Mouse (Mus musculus) MEL (cell line): Measurements from ENCODE around the gene Sowaha.

Experiments used
- BHLHE40 ChIP-seq: IDR thresholded peaks from 2 replicates; pipeline ENCODE4 v1.6.1; 2012; ENCODE audit warnings: low read depth, mild to moderate bottlenecking, inconsistent platforms, low read length, improper control_type of control experiment, borderline replicate concordance
- CHD1 ChIP-seq: IDR thresholded peaks from 2 replicates; pipeline ENCODE4 v1.6.1; 2012; ENCODE audit warnings: low read depth, mild to moderate bottlenecking, inconsistent platforms, low read length, improper control_type of control experiment
- CTCF ChIP-seq, 3 experiments: IDR thresholded peaks in 2 of 3; conservative IDR thresholded peaks in 1 of 3; 2 replicates each; pipeline ENCODE4 v1.5.1; 2011 to 2012; ENCODE audit warnings: low read length in 3 of 3, low read depth in 2 of 3, mild to moderate bottlenecking in 2 of 3, improper control_type of control experiment in 1 of 3, inconsistent platforms in 1 of 3, mixed read lengths in 1 of 3, moderate library complexity in 1 of 3; ENCODE audit not compliant: control insufficient read depth in 1 of 3, insufficient read depth in 1 of 3, poor library complexity in 1 of 3, severe bottlenecking in 1 of 3
- EP300 ChIP-seq, 2 experiments: IDR thresholded peaks; 2 replicates each; pipeline ENCODE4 v1.6.1; 2011; ENCODE audit warnings: improper control_type of control experiment in 2 of 2, low read length in 2 of 2, low read depth in 1 of 2, mild to moderate bottlenecking in 1 of 2
- MYC ChIP-seq: IDR thresholded peaks from 2 replicates; pipeline ENCODE4 v1.6.1; 2011; ENCODE audit warnings: low read depth, mild to moderate bottlenecking, low read length, improper control_type of control experiment, moderate library complexity
- POLR2A ChIP-seq, 2 experiments: IDR thresholded peaks; 2 replicates each; pipeline ENCODE4 v1.6.1; 2011 to 2012; ENCODE audit warnings: low read length in 2 of 2, mild to moderate bottlenecking in 2 of 2, control low read depth in 1 of 2, improper control_type of control experiment in 1 of 2, low read depth in 1 of 2, moderate library complexity in 1 of 2; ENCODE audit not compliant: control insufficient read depth in 1 of 2, insufficient read depth in 1 of 2, poor library complexity in 1 of 2

DNA sequence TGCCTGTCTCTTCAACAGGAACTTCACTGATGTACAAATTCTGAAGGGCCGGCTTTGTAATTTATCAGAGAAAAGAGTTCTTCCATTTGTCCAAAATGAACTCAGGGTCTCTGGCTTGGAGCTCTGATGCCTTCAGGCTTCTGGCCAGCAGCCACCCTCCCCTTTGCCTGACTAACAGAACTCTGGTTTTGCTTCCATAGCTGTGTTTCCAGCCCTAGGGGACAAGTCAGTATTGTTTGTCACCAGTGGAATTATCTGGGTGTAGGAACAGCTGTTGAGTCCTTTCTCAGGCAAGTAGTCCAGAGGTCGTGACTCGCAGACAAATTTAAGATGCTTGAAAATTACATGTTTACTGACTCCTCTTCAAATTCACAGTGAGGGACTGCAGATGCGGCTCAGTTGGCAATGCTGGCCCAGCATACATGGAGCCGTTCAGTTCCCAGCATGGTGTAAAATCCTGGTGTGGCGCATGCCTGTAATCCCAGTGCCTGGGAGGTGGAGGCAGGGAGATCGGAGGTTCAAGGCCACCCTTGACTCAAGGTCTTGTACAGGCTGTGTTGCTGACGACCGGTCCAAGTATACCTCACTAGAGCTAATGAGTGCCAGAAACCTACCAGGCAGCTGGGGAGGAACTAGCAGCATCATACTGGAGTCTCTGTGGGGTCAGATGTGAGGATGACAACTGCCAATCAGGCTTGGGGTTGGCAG is 27.2 kb upstream of the Sowaha start:
- TF ChIP-seq CTCF (IDR thresholded peaks at IDR 0.05 in 2 of 3, conservative IDR thresholded peaks at IDR 0.05 in 1 of 3; ENCODE audit: control insufficient read depth in 1 of 3, insufficient read depth in 1 of 3, low read depth in 2 of 3, low read length in 3 of 3, poor library complexity in 1 of 3, severe bottlenecking in 1 of 3) (no peak), BHLHE40 (no peak), CHD1 (no peak), MYC (no peak), EP300 (IDR thresholded peaks at IDR 0.05; ENCODE audit: low read depth in 1 of 2, low read length in 2 of 2) (no peak), POLR2A (IDR thresholded peaks at IDR 0.05; ENCODE audit: control insufficient read depth in 1 of 2, insufficient read depth in 1 of 2, low read depth in 1 of 2, low read length in 2 of 2, poor library complexity in 1 of 2) (no peak)
